Mouse (Mus musculus) natural killer cell, adult 2 months (primary cell): ENCODE data around the gene Slc10a1.

ENCODE experiments used
- DNase-seq, 2 experiments: peaks; one replicate each; pipeline ENCODE4 v3.0.0; 2022; ENCODE audit warnings: low spot score in 2 of 2

Slc10a1 gene

GRCm38 (mm10) chr12:80927518-80927917 is 41.0 kb downstream of the Slc10a1 start:
- no peak for DNase-seq

GRCm38 (mm10) chr12:80926550-80926949 is 42.0 kb downstream of the Slc10a1 start:
- no peak for DNase-seq

GRCm38 (mm10) chr12:80925919-80926318 is 42.6 kb downstream of the Slc10a1 start:
- no peak for DNase-seq

GRCm38 (mm10) chr12:80924205-80924604 is 44.3 kb downstream of the Slc10a1 start:
- no peak for DNase-seq

DNA sequence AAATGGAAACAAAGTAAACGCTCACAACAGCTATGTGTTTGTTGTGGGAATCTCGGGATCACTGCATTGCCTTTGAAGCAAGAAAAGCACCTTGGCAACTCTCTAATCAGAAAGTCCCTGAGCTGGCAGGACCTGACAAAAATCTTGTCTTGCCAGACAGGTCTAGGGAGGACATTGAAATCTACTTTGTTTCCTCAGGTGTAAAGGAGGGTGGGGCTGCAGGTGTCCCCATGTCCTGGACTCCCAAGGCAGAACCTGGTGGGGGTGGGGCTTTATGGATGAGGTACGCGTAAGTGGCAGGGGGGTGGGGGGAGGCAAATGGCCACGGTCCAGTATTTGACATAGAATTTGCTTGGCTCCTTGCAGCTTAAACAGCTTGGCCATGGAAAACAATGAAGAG is 44.9 kb downstream of the Slc10a1 start:
- DNase-seq = no peak

DNA sequence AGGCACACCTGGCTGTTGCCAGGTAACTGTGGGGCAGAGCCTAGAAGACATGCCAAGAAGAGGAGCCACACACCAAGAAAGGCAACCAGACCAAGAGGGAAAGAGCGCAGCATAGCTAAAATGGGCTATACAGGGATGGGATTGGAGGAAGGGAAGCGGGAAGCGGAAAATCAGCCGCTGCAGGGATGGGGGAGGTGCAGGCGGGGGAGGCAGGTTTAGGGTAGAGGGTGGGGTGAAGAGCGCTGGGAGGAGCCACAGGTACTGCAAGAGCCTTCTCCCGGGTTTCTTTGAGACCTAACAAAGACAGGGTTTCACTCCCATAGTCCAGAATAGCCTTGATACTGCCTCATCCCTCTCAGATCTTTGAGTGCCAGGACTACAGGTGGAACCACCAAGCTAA is 45.6 kb downstream of the Slc10a1 start:
- no peak for DNase-seq

DNA sequence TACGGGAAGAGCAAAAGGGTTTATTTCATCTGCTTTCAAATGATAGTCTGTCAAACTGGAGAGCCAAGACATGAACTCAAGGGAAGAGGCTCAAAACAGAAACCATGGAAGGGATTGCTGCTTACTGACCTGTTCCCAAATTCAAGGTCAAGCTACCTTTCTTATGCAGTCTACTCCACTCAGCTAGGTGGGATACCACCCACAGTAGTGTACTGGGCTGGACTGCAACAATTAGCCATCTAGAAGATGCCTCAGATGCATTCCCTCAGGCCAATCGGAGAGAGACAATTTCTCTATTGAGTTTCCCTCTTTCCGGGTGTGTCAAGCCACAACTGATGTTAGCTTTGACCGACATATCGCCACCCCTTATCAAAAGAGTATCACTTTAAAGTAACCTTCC is 47.2 kb downstream of the Slc10a1 start:
- DNase-seq = no peak

GRCm38 (mm10) chr12:80917764-80918163 is 50.7 kb downstream of the Slc10a1 start:
- peak; percentile 21 to 53 for DNase-seq

DNA sequence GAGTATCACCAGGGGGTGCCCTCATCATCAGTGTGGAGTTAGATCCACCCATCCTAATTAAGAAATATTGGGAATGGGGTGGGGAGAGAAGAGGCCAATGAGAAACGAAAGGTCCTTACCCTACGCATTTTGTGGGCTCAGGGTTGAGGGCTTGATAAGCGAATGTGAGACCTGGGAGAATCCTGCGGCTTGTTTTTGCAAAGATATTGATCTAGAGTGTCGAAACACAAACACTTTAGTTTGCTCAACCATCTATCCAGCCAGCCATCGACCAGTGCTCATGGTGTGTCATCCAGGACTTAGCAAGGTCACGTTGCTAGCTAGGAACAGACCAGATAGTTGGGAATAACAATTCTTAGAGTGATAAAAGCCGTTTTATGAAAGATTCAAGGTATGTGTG is 58.9 kb downstream of the Slc10a1 start:
- no peak for DNase-seq
